Mouse (Mus musculus): ENCODE data around the gene Il6ra.

DNA sequence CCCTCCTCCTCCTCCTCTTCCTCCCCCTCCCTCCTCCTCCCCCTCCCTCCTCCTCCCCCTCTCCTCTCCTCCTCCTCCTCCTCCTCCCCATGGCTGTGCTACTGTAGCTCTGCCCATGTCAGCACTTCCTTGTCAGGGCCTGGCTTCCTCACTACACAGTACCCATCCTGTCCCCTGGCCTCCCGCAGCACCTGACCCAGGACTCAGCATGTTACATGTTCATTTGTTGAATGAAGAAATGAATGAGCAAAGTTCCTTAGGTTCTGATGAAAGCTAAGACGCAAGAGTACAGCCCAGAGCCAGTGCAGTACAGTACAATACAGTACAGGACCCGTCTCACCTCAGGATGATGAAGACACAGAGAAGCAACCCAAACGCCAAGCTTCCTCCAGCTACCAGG lies 36.5 kb downstream of the Il6ra start:
- TF ChIP-seq EP300 (IDR thresholded peaks at IDR 0.05; ENCODE audit: low read depth) = no peak
- TF ChIP-seq CTCF (IDR thresholded peaks at IDR 0.05; ENCODE audit: low read depth) = no peak
